Mouse (Mus musculus) embryo, embryonic 10 days (tissue): ENCODE measurements around the gene Zfp62.
A peak's percentile ranks its signal among the peaks of the same experiment; 100 is the strongest.

Experiments
- DNase-seq: peaks from one replicate; pipeline ENCODE4 v3.0.0-alpha.2; 2015; ENCODE audit warnings: low spot score

Gene Zfp62

GRCm38 (mm10) chr11:49248974-49249700, 46.0 kb downstream of the Zfp62 start:
- no peak for DNase-seq

GRCm38 (mm10) chr11:49249811-49250421, 46.8 kb downstream of the Zfp62 start:
- no peak for DNase-seq

- DNase-seq = peak; percentile 90
These were observed 47.6 kb downstream of the Zfp62 start for GRCm38 (mm10) chr11:49250422-49251379.

- no peak for DNase-seq
These were observed 48.3 kb downstream of the Zfp62 start for GRCm38 (mm10) chr11:49251380-49251761.

- DNase-seq = no peak
These were observed 49.0 kb downstream of the Zfp62 start for GRCm38 (mm10) chr11:49252048-49252447.

GRCm38 (mm10) chr11:49253035-49253434, 49.9 kb downstream of the Zfp62 start:
- DNase-seq = no peak

- DNase-seq = no peak
These were observed 56.2 kb downstream of the Zfp62 start for GRCm38 (mm10) chr11:49259296-49259695.

- DNase-seq = no peak
These were observed 56.7 kb downstream of the Zfp62 start for GRCm38 (mm10) chr11:49259829-49260228.

GRCm38 (mm10) chr11:49260598-49261312, 57.7 kb downstream of the Zfp62 start:
- no peak for DNase-seq

- DNase-seq = no peak
These were observed 58.3 kb downstream of the Zfp62 start for GRCm38 (mm10) chr11:49261313-49261855.

GRCm38 (mm10) chr11:49262286-49262685, 59.2 kb downstream of the Zfp62 start:
- no peak for DNase-seq

- no peak for DNase-seq
These were observed 60.1 kb downstream of the Zfp62 start for GRCm38 (mm10) chr11:49263149-49263548.

GRCm38 (mm10) chr11:49264081-49264480, 61.0 kb downstream of the Zfp62 start:
- DNase-seq = no peak

GRCm38 (mm10) chr11:49264622-49265021, 61.5 kb downstream of the Zfp62 start:
- no peak for DNase-seq

GRCm38 (mm10) chr11:49265101-49265500, 62.0 kb downstream of the Zfp62 start:
- no peak for DNase-seq

GRCm38 (mm10) chr11:49266671-49267070, 63.6 kb downstream of the Zfp62 start:
- no peak for DNase-seq

GRCm38 (mm10) chr11:49267316-49267715, 64.2 kb downstream of the Zfp62 start:
- DNase-seq = no peak

- DNase-seq = no peak
These were observed 65.0 kb downstream of the Zfp62 start for GRCm38 (mm10) chr11:49267970-49268579.
